Mouse (Mus musculus) heart, adult 8-10 months (tissue): ENCODE data around the gene Gpr155. TPM values are rescaled to one million over a fixed set of nuclear protein-coding genes. Genes with fewer than 3 reads are reported as not detected.
A peak's percentile ranks its signal among the peaks of the same experiment; 100 is the strongest.

Experiments used
- DNase-seq: peaks from one replicate; pipeline ENCODE4 v3.0.0; 2022; ENCODE audit warnings: low spot score
- total RNA-seq, 4 experiments: library from RNA; stranded (reverse); gene quantifications; 2 replicates each; pipeline ENCODE4 v1.2.4; 2022

Gpr155 gene
- total RNA-seq, 4 experiments from 2014 or later = 14.2 to 19.0 (median 14.4) TPM

DNA sequence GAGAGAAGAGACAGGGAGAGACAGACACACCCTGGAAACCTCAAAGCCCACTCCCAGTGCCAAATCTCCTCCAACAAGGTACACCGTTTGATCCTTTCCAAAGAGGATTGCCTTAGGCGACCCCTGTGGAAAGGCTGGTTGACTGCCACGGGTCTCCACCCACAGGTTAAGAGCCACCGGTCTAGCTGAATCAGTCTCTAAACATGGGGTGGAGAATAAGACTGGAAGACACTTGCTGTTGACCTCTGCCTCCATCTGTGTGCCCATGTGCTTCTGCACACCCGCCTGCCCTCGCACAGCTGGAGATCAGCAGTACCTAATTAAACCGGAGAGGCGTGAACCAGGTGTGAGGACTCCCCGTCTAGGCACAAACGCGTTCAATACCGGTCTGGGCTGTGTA is 63.4 kb downstream of the Gpr155 start:
- DNase-seq = no peak

DNA sequence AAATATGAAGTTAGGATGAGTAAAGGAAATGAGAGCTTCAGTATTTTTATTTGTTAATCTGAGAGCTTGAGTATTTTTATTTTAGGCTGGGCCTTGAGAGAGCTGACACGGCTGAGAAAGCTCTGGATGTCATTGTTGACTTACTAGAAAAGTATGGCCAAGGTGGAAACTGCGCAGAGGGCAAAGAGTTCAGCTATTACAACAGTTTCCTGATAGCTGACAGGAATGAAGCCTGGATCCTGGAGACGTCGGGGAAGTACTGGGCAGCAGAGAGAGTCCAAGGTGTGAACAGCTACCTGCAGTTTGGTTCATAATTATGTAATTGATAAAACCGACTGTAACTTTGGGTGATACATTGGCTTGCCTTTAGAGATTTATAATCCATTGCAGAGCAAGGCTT is 67.2 kb downstream of the Gpr155 start:
- no peak for DNase-seq

DNA sequence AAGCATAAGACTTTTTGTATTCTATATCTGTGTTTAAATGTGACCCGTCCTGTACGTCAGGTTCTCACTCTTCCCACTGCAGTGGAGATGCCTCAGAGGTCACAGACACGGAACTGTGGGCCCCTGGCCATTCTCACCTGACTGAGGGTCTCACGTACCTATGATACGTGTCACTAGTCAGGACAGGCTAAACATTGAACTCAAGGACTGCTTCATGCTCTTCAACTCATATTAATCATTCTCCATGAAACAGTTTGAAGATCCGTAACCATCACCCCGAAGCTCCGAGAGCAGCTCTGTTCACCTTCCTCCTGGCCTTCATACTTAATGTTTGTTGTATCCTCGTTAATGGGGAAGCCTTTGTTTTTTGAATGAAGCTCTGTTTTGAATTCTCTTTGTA is 68.9 kb downstream of the Gpr155 start:
- no peak for DNase-seq

DNA sequence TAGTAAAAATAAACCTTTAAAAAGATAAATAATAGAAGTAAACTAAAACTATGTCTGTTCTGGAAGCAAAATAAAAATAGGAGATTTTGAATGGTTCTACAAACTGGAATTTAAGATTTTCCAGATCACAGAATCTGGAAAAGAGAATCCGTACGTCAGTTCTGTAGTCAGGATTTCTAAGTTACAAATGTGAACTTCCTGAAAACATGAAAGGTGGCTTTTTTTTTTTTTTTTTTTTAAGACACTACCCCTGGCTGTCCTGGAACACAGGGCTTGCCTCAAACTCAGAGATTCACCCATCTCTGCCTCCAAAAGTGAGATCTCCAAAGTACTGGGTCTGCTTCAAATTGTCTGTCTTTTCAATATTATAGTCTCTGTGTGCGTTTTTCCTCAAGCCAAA is 72.1 kb downstream of the Gpr155 start:
- DNase-seq = no peak

DNA sequence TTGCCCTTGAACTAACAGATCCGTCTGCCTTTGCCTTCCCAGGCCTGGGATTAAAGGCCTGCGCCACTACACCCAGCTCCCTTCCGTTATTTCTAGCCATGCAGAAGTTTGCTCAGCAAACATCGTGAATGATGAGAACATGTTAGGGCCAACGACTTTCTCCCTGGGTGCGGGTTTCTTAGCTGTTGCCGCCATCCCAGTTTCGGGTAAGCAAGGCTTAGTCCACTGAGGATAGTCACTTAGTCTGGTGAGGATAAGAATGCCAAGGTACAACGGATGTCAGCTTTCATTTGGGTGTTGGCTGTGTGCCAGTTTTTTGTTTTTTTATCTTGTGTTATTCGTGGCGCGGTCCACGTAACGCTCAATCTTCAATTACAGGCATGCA is 73.3 kb downstream of the Gpr155 start:
- DNase-seq = peak; percentile 58

DNA sequence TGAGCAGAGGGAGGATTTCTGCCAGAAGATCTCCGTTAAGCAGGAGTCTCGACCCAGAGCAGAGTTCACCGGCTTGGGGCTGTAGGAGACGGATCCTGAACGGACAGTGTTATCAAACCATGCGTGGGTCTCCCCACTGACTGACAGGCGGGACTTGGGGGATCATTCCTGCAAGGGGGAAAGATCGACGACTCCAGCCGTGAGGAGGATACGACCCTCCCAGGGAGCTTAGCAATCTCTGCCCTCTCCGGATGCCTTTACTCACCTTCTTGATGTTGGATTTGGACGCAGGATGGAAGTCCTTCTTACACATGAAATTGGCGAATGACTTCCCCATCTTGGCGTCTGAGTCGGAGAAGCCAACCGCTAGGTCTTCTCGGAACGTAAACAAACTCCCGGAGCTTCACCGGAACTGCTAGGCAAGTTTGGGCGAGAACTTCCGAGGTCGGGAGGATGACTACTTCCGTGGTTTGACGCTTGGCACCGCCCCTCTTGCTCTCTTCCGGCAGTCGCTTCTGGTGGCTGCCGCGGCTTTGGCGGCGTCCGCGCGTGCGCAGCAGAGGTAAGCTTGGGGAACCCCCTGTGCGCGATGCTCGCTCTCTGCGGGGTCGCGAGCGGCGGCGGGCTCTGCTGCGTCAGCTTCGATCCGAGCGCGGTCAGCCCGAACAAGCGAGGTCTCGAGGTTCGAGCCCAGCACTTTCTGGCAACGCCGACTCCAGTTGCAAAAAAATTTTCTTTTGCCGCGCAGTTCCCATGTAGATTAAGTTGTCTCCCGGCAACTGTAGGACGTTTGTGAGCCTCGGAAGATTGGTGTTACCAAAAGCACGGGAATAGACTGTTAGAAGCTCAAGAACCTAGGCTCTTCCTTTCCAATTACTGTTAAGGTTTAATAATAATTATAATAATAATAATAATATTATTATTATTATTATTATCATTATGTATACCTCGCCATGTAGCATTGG is 73.9 kb downstream of the Gpr155 start, which contains the start of the genes Scrn3 and Cir1:
Scrn3 (plus strand) TSS at position 450 of the 965 bp plus-strand sequence.
Cir1 (minus strand) TSS at position 550 of the 965 bp plus-strand sequence.
- peak; percentile 94 for DNase-seq

DNA sequence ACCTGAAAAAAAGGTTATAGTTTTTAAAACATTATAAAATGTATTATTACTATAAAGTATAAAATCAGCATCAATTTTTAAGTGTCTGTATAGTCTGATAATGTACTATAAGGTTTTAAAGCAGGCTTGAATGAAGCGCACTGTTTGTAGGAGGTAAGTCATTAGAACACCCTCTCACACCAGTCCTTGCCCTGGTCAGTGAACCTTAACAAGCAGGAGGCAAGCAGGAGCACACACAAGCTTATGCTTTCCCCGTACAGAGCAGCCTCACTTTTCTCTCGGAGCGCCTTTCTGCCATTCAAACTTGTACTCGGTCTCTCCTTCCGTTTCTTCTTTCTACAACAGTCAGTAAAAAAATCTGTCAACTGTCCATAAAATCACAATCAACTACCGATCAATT is 80.4 kb downstream of the Gpr155 start:
- no peak for DNase-seq

DNA sequence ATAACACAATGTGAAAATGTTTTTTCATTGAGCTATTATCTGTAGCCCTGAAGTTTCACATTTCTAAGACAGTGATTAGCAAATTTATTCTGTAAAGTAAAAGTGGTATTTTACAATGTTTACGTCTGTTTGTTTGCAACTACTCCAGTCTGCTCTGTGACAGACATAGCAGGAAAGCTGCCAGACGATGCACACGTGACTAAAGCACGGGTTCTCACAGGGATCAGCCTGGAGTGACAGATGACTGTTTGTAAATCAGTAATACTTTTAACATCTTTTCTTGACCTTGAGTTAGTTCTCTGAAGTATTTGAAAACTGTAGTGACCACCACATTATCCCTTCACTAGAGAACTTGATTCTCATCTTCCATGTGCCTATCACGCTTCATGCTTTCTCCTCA is 81.9 kb downstream of the Gpr155 start:
- no peak for DNase-seq

DNA sequence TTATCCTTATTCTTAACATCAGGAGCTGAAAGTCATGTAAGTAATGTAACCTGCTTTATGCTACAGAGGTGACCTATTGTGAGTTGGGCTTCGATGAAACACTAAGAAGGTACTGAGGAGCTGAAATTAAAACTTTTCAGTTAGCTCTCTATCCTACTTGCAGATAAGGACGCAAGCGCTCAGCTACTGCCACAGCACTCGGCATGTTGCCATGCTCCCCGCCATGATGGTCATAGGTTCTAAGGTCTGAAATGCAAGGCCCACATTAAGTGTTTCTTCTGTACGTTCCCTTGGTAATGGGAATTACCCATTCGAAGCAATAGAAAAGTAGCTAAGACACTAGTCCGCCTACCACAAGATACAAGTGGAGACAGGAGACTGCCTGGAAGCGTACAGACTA is 83.7 kb downstream of the Gpr155 start:
- DNase-seq = no peak

DNA sequence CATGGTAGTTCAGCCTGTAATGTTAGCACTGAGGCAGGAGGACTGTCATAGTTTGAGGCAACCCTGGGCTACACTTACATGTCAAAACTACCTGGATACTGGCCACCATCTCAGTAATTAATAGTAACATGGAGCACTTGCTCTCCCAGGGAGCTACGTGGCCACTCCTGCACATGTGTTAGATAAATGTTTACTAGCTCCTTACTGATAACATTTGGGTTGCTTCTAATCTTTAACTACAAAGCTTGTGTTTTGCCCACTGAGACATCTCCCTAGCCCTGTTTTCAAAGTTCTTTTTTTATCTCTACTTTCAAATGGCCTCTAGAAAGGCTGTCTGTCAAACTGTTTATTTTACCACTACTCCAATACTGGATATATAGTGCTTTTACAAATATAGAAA is 84.4 kb downstream of the Gpr155 start:
- no peak for DNase-seq

DNA sequence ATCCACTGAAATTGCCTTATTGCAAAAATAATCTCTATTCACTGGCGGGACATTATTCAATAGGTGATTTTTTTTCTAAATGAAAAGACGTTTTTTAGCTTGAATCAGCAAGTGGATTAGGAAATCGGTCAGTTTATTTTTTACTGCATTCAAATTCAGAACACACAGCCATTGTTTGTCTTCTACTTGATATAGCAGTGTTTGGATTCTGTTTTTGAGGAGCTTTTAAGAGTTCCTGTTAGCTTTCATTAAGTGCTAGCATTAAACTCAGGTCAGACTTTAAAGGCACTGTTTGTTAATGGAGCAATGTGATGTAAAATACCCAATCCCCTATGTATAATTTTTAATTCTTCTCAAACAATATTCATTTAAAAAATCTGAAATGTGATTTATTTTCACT is 87.5 kb downstream of the Gpr155 start:
- no peak for DNase-seq

DNA sequence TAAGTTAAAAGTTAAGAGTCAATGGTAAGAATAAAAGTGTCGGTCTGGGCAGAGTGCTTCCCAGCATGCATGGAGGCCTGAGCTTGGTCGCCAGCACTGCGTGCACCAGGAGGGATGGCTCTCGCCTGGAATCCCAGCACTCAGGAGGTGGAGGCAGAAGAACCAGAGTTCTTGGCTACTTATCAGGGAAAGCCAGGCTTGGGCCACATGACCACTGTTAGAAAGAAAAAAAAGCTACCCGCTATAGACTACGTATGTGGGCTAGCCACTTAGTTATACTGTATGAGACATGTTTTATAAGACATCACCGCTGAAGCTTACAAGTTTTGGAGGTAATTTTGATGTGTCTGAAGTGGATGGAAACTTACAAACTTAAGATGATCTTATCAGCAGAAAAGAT is 88.2 kb downstream of the Gpr155 start:
- no peak for DNase-seq

DNA sequence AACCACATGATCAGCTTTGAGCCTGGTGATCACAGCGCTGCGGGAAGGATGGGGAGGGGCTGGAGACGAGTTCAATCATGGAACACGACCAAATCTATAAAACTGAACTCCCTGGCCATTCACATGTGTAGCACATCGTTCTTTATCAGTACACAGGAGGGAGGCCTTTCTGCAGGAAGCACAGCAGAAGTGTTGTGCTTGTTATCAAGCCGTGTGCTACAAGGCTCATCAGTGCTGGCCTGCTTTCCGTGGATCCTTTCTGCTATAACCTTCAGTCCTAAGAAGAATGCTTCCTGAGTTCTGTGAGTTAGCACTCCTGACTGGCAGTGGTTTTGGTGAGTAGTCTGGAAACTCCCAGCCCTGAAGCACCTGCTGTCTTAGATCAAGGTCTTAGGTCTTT is 91.3 kb downstream of the Gpr155 start:
- no peak for DNase-seq

Other genes with a start within 250 kb of the Gpr155 start
- gene Ola1, start 167.6 kb downstream of the Gpr155 start, total RNA-seq = 10 to 100 TPM; 38.0 to 41.7 (median 40.7) TPM
- gene Sp9, start 114.6 kb downstream of the Gpr155 start, total RNA-seq = not detected
- gene Scrn3, start 74.0 kb downstream of the Gpr155 start, total RNA-seq = 10 to 100 TPM; 31.2 to 38.6 (median 32.3) TPM
- gene Cir1, start 73.9 kb downstream of the Gpr155 start, total RNA-seq = 10 to 100 TPM; 11.8 to 18.4 (median 13.9) TPM
- gene Wipf1, start 143.2 kb upstream of the Gpr155 start, total RNA-seq = 10 to 100 TPM; 11.5 to 14.6 (median 13.3) TPM
- under 1 TPM in 3 of 4 experiments, not detected in 1; 0.05 to 0.11 (median 0.06) TPM for gene Chrna1, start 193.8 kb upstream of the Gpr155 start, total RNA-seq